Mouse (Mus musculus) cerebellum, postnatal 14 days (tissue): ENCODE measurements around the gene Gad1.

Experiments used
- DNase-seq, 2 experiments: peaks; one replicate each; pipeline ENCODE4 v3.0.0; 2021; ENCODE audit warnings: mixed read lengths in 2 of 2

Gad1 gene

DNA sequence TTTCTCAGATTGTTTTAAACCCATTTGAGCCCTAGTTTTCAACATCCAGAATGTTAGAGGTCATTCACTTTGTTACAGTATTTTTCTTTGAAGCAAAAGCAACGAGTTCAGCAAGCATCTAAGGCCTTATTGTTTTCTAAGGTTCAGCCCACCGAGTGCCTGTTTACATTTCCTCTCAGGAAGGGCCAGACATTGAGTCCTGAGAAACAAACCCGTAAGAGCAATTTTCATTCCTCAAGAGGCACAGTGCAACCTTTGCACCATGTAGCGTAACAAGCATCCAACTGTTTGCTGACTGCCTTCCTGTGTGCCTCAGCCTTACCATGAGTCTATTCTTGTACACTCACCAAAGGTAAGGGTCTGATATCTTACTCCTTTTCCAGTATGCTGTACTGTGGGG is at the start of gene Gad1:
Gene Gad1, plus strand, starts transcription at position 301 of the 400 bp plus-strand sequence.
- no peak for DNase-seq

DNA sequence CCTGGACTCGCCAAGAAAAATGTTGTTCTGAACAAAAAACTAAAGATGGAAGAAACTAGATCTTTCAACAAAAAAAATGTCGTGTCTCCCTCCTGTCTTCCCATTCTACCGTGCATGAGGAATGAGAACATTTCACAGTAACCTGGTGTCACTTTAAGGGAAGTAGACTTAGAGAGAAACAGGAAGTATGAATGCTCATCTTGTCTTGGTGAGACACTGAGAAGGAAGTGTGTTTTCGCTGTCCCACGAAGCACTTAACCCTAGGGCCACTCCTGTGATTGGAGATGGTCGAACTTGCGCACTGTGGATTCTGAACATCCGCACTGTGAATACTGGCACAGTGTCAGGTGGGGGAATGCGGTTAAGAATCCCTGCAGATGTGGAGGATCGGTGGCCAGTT is 49.4 kb upstream of the Gad1 start:
- no peak for DNase-seq

DNA sequence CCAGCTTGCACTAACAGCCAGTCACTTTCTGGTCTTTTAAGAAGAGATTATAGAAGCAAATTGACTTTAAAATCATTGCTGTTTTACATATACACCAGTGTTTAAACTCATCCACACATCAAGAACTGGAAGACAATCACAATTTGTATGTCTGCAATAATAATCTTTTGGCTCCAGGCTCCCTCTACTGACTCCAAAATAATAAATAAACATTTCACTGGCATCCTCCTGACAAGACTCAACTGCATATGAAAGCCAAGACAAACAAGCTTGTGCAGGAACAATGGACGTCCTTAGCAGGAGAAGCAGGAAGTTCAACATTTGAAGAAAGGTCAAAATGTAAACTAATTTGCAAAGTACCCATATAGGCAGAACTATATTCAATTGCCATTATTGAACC is 47.6 kb upstream of the Gad1 start:
- no peak for DNase-seq

DNA sequence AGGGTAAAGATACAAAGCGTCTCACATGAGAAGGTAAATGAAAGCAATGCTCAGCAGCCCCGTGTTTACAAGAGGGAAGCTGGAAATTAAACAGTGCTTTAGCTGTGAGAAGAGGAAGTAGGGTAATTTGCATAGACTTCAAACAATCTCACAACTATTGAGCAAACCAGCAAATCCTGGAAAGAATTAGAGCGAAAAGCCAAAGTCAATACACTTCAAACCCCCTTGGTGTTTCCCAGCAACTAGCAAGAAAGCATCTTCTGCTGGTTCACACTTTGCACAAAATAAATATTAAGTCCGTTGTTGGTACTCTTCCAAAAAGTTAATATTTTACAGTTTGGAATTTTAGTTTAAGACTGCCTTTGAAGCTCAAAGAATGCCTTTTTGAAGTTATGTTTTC is 47.0 kb upstream of the Gad1 start:
- no peak for DNase-seq

DNA sequence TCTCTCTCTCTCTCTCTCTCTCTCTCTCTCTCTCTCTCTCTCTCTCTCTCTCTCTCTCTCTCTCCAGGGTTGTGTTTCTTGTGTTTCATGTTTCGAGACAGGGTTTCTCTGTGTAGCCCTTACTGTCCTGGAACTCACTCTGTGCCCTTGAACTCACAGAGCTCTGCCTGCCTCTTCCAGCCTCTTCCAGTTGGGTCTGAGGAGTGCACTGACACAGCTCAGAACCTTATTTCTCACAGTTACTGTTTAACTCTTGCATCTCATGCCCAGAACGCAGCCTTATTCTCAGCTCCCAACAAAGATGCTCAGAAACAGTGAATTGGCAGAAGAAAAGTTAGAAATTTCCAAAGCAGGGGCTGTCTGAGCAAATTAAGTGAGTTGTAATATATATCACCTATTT is 46.5 kb upstream of the Gad1 start:
- no peak for DNase-seq

DNA sequence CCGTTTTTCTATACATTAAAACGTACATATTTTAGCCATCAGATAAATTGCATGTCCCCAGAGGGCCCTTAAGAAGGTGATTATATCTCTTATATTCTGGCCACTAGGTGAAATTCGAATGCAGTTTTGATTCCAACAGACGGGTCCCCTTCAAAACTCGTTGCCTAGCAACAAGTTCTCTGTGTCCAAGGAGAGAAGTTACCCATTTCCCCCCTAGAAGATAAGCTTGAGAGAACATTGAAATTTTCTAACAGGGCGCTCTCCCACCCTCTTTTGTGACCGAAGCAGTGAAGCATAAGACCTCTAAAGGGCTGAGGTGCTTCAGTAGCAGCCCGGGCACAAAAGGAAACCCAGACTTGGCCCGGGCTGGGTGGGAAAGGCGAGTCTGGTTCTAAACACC is 44.4 kb upstream of the Gad1 start, which contains the start of gene Erich2:
Gene Erich2, plus strand, starts transcription at position 324 of the 400 bp plus-strand sequence.
- no peak for DNase-seq

DNA sequence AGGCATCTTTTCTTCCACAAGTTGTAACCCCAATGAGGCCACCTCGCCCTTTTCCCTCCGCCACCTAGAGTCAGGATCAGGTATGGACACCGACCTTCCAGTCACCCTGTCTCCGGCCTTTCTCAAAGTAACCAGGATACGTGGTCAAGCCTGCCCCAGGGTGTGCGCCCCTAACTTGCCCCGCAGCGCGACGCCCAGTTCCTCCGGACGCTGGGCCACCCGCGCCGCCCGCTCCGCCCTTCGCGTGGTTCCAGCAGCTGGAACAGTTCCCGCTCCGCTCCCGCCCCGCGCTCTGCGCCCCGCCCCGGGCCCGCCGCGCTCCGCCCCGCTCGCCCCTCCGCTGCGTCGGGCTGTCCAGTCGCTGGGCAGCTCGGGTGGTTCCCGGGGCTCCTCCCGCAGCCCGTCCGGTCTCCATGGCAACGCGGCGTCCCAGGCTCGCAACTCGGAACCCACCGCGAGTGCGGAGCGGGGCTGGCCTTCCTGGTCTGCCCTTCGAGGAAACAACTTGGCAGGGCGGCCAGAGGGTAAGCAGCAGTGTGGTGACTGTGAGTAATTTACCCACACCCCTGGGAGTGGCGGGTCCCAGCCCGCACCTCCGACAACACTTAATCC is 43.7 kb upstream of the Gad1 start:
- peak; percentile 72 to 74 for DNase-seq

DNA sequence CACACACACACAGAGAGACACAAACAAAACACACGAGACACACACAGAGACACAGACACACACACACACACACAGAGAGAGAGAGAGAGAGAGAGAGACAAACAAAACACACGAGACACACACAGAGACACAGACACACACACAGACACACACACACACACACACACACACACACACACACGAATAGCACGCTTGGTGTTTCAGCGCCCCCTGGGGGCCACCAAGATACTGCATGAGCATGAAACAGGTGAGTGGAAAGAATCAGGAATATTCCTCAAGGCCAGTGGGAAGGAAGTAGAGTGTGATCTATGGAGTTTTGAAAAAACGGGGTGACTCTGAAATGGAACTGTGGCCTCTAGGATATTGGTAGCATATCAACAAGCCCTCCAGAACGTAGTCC is 14.6 kb upstream of the Gad1 start:
- peak; percentile 52 to 77 for DNase-seq

DNA sequence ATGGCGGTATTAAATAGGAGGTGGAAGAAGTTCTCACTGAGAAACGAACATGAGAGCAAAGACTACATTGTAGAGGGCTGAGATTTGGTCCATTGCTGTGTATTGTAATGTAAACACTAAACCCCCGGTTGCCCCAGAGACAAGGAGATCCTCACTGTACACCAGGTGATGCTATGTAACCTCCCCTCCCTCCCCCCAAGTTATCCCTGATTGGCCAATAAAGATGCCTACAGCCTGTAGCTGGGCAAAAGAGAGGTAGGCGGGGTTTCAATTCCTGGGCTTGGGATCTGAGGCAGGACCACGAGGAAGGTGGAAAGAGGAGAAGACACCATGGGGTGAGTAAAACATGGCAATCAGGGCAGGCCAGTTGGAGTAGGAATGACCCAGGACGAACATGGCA is 2.2 kb upstream of the Gad1 start:
- DNase-seq, result no peak

DNA sequence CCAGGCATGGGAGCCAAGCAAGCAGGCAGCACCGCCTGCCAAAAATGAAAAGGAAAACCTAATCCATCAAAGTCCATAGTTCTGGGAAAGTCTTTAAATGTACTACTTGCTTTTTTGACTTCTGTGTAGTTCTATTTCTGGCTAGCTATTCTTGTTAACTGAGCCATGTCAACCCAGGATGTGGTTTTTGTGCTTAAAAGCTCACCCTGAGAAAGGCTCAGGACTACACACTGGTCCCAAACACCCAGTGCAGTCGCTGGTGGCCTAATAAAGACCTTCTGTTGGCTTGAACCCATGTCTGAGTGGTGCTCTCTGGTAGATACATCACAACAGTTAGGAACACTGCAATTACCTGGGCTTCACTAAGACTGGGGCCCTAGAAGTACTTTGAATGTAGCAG is 1.4 kb upstream of the Gad1 start:
- no peak for DNase-seq

DNA sequence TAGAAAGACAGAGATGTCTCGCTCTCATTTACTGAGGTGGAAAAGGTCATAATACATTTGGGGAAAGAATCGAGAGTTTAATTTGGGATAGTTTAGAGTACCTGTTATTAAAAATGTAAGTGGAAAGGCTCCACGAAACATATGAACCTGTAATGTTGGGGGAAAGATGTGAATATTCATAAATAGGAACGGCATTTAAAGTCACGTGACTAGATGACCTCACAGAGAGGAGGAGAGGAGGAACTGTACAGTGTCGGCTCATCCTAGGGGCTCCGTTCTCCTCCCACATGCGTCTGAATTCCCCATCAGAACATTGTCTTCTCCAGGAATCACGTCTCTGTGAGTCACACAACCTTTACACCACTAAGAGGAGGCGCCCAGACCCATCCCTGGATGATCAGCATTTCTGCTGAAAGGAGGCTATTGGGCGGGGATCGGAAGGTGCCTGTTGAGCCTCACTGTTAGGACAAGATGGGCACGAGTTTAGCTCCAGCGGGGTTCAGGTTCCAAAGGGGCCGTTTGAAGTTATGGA is 739 bp upstream of the Gad1 start:
- DNase-seq, result no peak

DNA sequence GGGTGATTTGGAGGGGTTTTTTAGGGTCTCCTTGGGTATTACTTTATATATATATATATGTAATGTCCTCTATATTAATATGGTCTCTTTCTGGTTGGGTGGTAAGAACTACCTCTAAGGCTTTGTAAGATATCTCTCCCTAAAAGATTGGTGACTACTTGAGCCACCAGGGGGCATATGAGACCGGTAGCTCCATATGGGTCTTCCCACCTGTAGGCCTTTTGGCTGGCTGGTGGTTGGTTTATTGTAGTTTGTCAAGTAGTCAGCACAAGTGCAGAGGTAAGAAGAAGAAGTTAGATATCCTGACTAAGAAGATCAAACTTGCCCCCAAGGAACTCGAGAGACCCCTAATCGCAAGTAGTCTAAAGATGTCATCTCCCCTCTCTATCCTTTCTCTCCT is 954 bp downstream of the Gad1 start:
- no peak for DNase-seq

DNA sequence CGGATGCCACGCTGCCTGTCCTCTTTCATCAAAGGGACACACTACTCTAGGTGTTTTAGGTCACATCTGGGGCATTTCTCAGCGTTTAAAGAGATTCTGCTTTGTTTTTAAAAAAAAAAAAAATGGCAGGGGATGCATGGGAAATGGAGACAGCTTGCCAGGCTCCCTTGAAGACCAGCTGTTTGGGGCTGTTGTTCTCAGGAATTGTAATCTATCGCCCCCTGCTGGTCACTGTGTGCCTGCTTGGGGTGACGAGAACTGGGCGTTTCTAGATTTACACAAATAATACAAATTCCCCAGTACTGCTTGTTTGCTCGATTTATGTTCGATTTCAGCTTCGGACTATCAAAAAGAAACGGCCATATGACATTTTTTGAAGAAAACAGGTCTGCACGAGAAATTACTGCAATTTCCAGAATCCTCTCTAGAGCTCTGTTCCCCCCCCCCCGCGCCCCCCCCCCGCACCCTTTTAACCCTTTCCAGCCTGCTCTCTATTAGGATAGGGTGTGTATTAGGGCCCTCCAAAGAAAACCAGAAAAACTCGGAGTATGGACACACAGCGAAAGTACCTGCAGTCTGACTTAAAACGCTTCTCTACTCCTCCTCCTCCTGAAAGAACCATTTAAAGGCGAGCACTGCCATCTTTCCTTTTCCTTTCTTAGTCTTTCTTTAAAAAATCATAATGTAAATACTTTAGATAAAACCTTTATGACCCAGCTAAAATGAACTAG is 5.4 kb downstream of the Gad1 start:
- DNase-seq, result peak; percentile 89 to 91

DNA sequence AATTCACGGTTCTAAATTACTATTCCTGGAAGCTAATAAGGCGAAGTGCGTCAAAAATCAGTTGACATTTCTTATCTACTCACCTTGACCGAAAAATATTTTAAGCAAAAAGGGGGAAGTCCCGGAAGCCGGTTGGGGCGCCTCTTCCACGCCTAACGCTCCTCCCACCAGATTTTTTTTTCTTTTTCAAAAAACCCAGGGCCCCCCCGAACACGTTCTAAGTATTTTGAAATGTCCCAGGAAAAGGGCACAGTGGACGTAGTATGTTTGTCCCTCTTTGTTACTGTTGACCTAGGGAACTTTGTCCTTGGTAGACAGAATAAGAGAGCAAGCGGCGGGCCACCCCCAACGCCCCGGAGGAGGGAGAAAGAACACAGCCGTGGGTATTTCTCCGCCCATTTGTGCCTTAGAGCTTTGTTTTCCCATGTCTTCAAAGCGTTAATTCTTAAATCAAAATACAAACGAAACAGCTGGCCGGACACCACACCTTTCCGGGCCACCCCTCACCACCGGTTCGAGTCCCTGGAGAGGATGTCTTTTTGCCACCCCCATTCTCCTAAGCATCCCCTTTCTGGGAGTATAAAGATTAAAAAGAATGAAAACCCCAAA is 6.1 kb downstream of the Gad1 start:
- DNase-seq, result peak; percentile 7 to 17

DNA sequence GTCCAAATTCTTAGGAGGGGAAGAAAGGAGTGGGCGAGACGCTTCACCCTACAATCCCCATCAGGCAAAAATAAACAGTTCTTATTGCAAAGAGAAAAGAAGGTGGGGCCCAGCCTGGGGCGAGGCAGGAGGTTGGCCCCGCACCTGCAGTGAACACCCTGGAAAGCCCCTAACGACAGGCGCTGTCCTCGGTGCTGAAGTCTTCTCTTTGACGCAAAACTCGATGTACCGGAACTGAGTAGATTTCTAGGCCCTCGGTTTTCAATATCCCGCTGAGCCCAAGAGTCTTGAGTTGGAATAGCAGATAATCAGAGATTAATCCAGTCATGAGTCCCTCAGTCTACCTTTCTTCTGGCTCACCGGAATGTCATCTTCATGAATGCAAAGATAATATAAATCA is 6.6 kb downstream of the Gad1 start:
- DNase-seq, result peak; percentile 25 to 33

DNA sequence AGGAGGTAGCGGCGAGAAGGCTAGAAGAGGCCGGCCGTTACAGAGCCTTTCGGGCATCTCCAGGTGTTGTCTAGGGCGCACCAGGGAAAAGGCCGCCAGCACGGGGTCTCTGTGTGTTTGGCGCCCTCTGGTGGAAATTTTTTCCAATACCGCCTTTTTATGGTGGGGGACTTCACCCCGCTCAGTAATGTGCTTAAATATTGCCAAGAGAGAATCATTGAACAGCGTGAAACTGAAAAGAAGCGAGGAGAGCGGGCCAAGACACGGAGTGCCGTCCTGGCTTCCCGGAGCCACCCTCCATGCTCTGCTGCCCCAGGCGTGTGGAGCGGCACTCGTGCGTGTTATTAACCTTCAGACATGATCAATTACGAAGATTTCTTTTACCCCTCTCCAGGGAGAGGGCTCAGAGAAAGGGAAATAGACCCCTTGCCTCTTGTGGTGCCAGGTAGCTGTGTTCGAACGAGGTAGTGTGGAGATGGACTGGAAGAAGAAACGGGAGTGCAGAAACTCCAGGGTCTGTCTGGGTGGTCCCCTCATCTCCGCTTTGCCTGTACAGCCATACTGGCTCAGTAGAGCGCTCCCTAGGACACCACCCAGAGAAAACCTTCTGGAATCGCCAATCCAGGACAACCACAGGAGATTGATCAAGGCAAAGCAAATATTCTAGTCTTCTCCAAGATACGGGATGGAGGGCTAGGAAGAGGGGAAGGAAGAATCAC is 8.4 kb downstream of the Gad1 start:
- DNase-seq, result peak; percentile 76 to 78

DNA sequence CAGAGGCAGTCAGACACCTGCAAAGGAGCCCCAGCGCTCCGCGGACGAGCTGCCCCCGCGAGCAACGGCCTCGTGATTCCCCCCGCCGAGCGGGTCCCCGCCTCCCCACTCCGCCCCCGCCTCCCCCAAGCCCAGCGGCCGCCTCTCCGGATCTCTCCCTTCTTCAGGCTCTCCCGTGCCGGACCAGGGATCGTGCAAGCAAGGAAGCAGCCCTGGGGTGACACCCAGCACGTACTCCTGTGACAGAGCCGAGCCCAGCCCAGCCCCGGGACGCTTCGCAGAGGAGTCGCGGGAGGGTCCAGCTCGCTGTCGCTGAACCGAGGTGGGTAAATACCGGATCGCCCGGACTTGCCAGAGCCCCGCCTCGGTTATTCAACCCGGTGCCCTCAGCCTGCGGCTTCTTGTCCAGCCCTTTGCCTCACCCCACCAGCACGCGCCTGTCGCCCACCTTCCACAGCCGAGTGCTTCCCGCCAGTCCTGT is 9.2 kb downstream of the Gad1 start:
- peak; percentile 33 to 40 for DNase-seq

DNA sequence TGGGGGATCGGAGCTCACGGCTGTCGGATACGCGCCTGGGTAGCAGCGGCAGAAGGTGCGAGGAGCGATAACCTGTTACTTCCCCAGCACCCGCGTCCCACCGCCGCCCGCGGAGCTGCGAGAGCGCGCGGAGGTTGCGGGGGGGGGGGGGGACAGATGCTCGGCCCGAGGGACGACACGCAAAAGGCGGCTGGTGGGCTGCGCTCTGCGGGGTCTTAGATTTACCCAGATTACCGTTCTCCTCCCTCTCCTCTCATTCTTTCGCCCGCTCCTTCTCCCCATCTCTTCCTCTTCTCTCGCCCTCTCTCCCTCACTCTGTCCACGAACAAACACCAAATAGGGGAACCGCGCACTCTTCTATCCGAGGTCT is 9.7 kb downstream of the Gad1 start:
- DNase-seq, result no peak

DNA sequence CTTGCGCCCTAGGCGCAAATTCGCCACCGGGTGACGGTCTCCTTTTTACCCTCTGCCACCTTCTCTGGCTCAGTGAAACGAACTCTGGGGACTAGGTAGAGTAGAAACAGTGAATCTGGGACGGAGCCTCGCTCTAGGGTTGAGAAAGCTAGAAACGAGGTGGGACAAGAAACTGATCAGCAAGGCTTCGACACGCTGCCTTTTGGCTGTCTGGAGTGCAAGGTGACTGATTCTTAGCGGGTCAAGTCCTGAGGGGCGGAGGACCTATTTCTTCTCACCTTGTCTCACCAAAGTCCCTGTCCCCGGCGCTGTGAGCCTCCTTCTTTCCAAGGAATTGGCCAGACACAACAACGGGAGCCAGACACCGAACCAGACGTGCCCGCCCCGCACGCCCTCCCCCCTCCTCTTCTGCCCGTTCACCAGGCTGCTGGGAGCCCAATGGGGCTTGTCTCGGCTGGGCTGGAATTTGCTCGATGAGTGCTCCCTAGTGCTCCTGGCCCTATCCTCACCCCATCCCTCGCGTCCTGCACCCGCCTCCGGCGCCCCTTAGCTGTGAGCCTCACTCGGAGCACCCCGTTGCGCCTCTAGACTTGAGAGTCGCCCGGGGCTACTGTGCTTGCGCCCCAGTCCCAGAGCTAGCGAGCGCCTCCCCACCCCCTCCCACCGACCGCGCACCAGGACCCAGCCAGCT is 10.3 kb downstream of the Gad1 start:
- peak; percentile 20 to 33 for DNase-seq

DNA sequence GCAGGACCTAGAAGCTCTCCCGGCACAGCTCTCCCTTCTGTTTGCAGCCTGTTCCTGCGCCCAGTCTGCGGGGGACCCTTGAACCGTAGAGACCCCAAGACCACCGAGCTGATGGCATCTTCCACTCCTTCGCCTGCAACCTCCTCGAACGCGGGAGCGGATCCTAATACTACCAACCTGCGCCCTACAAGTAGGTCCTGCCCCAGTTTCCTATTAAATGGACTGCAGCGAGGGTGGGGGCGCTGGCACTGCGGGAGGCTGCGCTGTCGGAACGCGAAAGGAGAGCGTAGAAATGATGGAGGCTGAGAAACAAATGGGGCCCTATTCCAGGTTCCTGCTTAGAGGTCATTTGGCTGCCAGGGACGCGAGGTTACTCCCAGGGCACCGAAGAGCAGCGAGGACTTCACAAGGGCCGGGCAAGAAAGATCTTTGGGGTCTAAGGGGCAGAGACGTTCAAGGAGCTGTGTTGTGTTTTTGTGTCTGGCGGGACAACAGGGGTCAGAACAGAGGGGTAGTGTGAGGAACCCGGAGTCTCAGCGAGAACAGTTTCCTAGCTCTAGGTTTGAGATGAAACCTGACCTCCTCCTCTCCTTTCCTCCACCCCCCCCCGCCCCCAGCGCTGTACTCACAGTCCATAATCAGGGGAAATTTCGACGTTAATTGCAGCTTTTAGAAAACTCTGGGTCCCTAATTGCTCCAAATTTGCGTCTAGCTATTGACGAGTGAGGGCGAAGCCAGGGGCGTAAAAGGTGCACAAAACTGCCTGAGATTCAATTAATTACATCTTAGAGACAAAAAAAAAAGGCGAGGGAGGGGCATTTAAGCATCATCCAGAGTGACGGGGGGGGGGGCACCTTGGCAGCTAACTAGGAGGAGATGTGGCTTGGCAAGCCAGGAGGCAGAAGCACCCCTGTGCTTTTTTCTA is 11.1 kb downstream of the Gad1 start:
- DNase-seq, result peak; percentile 13 to 20

DNA sequence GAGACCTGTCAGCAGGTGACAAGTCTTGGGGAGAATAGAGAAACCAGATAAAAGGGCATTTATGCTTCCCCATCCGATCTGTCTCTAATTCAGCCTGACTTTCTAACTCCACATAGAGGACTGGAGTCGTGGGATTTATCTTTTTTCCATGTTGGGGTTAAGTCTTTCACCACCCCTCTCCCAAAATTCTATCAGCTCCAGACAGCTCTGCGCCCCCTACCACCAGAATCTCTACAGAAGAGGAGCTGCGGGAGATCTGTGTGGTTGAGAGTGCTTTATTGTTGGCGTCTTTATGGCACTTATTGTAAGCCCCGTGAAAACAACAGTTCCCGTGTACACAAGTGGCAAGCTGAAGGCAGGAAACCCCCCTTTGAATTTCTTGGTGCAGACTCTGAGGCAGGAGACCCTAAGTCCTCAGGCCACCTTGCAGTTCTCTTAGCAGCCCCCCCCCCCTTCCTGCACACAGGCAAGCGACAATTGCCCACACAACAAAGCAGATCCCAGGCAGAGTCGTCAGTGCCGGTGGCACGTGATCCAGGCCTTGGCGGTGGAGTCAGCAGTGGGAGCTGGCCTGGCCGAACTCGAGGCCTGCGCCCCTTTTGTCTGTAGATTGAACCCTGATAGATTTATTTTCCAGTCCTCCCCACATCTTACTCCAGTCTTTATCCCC is 11.9 kb downstream of the Gad1 start:
- DNase-seq, result peak in 1 of 2 experiments; percentile 27
